Mouse (Mus musculus): Measurements from ENCODE around the gene Ripply3. TPM values are rescaled to one million over a fixed set of nuclear protein-coding genes. Genes with fewer than 3 reads are reported as not detected.

Ripply3 gene
- polyA plus RNA-seq, 1 experiment = not detected

- no peak for TF ChIP-seq GATA1 (IDR thresholded peaks at IDR 0.05; ENCODE audit: low read length)
Observed at GRCm38 (mm10) chr16:94370173-94370914, 42.1 kb downstream of the Ripply3 start, which contains the start of gene Ttc3. Ttc3 (plus strand) TSS chr16:94370618.

GRCm38 (mm10) chr16:94370915-94371300, 42.7 kb downstream of the Ripply3 start:
- TF ChIP-seq GATA1 (IDR thresholded peaks at IDR 0.05; ENCODE audit: low read length) = no peak

- TF ChIP-seq GATA1 (IDR thresholded peaks at IDR 0.05; ENCODE audit: low read length) = no peak
Observed at GRCm38 (mm10) chr16:94371301-94371931, 43.2 kb downstream of the Ripply3 start, which contains the start of gene Pigp. Pigp (minus strand) TSS chr16:94371842.

- TF ChIP-seq GATA1 (IDR thresholded peaks at IDR 0.05; ENCODE audit: low read length) = no peak
Observed at GRCm38 (mm10) chr16:94379386-94379785, 51.2 kb downstream of the Ripply3 start.

- TF ChIP-seq GATA1 (IDR thresholded peaks at IDR 0.05; ENCODE audit: low read length) = no peak
Observed at GRCm38 (mm10) chr16:94383277-94383676, 55.1 kb downstream of the Ripply3 start.

Other genes with a start within 250 kb of the Ripply3 start
- gene Sim2, start 243.5 kb upstream of the Ripply3 start, polyA plus RNA-seq (2012) = not detected in 2 replicates
- 3.7 TPM in 2 replicates for gene Hlcs, start 14.8 kb upstream of the Ripply3 start, polyA plus RNA-seq (2012)
- gene Ttc3, start 42.2 kb downstream of the Ripply3 start, polyA plus RNA-seq (2012) = 5.6 and 9.4 TPM in 2 replicates
- 18.6 and 25.3 TPM in 2 replicates for gene Pigp, start 43.4 kb downstream of the Ripply3 start, polyA plus RNA-seq (2012)
- 2.9 and 3.9 TPM in 2 replicates for gene Vps26c, start 198.4 kb downstream of the Ripply3 start, polyA plus RNA-seq (2012)
- 12.5 and 15.0 TPM in 2 replicates for gene Dyrk1a, start 241.6 kb downstream of the Ripply3 start, polyA plus RNA-seq (2012)

Measured in G1E-ER4 (cell line).